Mouse (Mus musculus): ENCODE results near the gene Pole4. TPM values are rescaled to one million over a fixed set of nuclear protein-coding genes. Genes with fewer than 3 reads are reported as not detected.
"Not testable (repeated sequence)": the region's sequence is repeated elsewhere in the genome, so short reads cannot be mapped to it uniquely, and the experiment has no call there.

Pole4 gene
- polyA plus RNA-seq, 1 experiment from 2014 or later, result 57.4 TPM

DNA sequence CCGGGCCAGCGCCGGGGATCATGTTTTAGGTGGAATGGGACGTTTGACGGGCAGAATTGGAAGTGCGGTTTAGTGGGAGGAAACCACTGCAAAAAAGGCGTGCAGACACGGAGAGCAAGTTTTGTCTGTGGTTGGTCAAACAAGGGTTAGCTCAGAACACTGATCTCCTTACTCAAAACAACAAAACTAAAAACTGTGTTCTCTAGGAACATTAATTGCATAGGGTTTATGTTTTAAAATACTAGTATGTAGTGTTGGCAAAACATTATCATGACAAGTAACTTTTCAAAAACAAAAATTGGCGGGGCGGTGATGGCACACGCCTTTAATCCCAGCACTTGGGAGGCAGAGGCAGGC lies 52.0 kb downstream of the Pole4 start:
- peak overlapping the region; percentile 74 for H3K4me3 ChIP-seq (ENCODE audit: low read depth, low read length)
- WGBS, result 33% methylated on average over 11 of the region's 11 CpGs
- no peaks in the 10 kb centered on the region for H3K9me3 ChIP-seq (ENCODE audit: low read length)
- DNase-seq (ENCODE audit: low spot score) (no peak), ATAC-seq (no peak)
- no peaks in the 10 kb centered on the region; the same call in 1 of the 2 replicates for H3K36me3 ChIP-seq (ENCODE audit: insufficient read depth, low read length)
- peak overlapping the region; percentile 48 for H3K9ac ChIP-seq (replicated peaks; ENCODE audit: low read depth)
- H3K27me3 ChIP-seq (replicated peaks; ENCODE audit: insufficient read depth, low read length), result no peaks in the 10 kb centered on the region
- H3K4me1 ChIP-seq (ENCODE audit: insufficient read depth, low read depth, low read length), result no peaks in the 10 kb centered on the region
- peak overlapping the region; percentile 90 for H3K27ac ChIP-seq (ENCODE audit: low read length)
- no peak for TF ChIP-seq CTCF (IDR thresholded peaks at IDR 0.05)
- TF ChIP-seq EP300 (IDR thresholded peaks at IDR 0.05), result no peak
- peak overlapping the region; percentile 78 for H3K4me2 ChIP-seq (replicated peaks; ENCODE audit: low read depth, low read length)

DNA sequence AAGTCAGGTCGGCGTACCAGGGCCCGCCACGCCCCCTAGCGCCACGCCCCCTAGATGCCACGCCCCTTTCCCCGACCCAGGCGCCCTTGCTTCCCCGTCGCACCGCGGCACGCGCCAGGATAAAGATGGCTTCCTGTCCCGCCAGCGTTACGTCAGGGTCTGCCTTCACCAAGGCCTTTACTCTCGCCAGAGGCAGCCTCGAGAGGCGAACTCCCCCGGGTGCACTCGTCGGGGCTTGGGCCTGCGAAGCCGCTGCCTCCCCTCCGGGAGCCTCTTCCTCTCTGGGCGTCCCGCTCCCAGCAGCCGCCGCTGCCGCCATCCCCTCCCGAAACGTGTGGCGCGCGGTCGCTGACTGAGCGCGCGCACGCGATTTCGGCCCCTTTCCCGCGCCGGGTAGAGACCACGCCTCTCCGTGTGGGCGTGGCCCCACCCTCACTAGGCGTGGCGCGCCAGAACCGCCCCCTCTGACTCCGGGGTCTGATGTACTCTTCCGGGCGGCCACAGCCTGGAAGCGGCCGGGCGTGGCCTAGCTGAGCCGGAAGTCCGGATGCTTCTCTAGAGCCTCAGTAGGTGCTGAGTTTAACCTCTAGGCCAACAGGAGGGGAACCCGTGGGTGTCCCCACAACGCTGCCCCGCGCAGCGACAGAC lies 52.5 kb downstream of the Pole4 start:
- WGBS, result under 1% methylated on average over 62 of the region's 67 CpGs

GRCm38 (mm10) chr6:82649096-82649495 lies 56.1 kb downstream of the Pole4 start:
- Histone ChIP-seq H3K4me1 (ENCODE audit: insufficient read depth, low read depth, low read length) (no peaks in the 10 kb centered on the region), H3K9ac (replicated peaks; ENCODE audit: low read depth) (no peak overlapping the region), H3K4me3 (ENCODE audit: low read depth, low read length) (no peak overlapping the region), H3K27ac (ENCODE audit: low read length) (no peak overlapping the region), H3K36me3 (ENCODE audit: insufficient read depth, low read length) (peaks cover 5% of the 10 kb centered on the region; the same call in 1 of the 2 replicates), H3K9me3 (ENCODE audit: low read length) (no peaks in the 10 kb centered on the region), H3K27me3 (replicated peaks; ENCODE audit: insufficient read depth, low read length) (no peaks in the 10 kb centered on the region), H3K4me2 (replicated peaks; ENCODE audit: low read depth, low read length) (no peak overlapping the region)
- ATAC-seq (no peak), DNase-seq (ENCODE audit: low spot score) (peak; percentile 44)
- 64% methylated on average over 2 of the region's 2 CpGs for WGBS
- TF ChIP-seq CTCF (IDR thresholded peaks at IDR 0.05) (no peak; the same call in 1 of the 2 replicates), EP300 (IDR thresholded peaks at IDR 0.05) (no peak)

More for the DNA sequence above, 52.5 kb downstream of the Pole4 start:
- Histone ChIP-seq H3K36me3 (ENCODE audit: insufficient read depth, low read length) (peaks cover 4% of the 10 kb centered on the region; the same call in 1 of the 2 replicates), H3K4me1 (ENCODE audit: insufficient read depth, low read depth, low read length) (no peaks in the 10 kb centered on the region), H3K4me2 (replicated peaks; ENCODE audit: low read depth, low read length) (peak overlapping the region; percentile 78), H3K4me3 (ENCODE audit: low read depth, low read length) (peak overlapping the region; percentile 74), H3K9me3 (ENCODE audit: low read length) (no peaks in the 10 kb centered on the region), H3K9ac (replicated peaks; ENCODE audit: low read depth) (peak overlapping the region; percentile 48), H3K27ac (ENCODE audit: low read length) (peak overlapping the region; percentile 90), H3K27me3 (replicated peaks; ENCODE audit: insufficient read depth, low read length) (no peaks in the 10 kb centered on the region)
- DNase-seq (ENCODE audit: low spot score) (peak; percentile 98), ATAC-seq (peak; percentile 100)
- peak; percentile 34; the same call in 1 of the 2 replicates for TF ChIP-seq EP300 (IDR thresholded peaks at IDR 0.05)
- peak; percentile 10; the same call in 1 of the 2 replicates for TF ChIP-seq CTCF (IDR thresholded peaks at IDR 0.05)

DNA sequence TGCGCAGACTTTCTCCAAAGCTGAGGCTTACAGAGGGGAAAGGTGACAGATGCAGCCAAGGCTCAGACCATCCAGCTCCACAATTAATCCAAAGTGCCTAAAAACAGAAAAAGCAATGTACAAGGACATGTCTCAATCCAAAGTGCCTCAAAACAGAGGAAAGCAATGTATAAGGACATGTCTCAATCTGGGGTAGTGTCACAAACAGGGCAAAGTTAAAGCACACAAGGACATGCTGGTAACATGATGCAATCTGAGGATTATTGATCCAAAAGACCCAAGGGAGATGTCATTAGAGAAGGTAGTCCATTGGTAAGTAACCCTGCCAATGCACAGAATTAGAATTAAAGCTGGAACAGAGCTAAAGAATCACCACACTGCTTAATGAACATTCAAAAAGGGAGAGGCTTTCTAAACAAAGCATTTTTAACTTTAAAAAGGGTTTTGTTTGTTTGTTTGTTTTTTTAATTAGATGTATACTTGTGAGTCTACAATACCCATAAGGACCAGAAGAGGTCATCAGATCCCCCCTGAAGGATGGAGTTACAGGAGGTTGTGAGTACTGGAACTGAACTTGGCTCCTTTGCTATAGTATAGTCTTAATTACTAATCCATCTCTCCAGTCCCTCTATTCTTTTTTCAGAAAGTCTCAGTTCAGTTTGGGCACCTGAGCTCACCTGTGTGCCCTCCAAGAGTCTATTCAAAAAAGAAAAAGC lies 57.1 kb downstream of the Pole4 start:
- no peak for TF ChIP-seq EP300 (IDR thresholded peaks at IDR 0.05)
- TF ChIP-seq CTCF (IDR thresholded peaks at IDR 0.05), result peak; percentile 6; the same call in 1 of the 2 replicates
- WGBS, result 100% methylated on average over 1 of the region's 1 CpGs

GRCm38 (mm10) chr6:82647001-82647400 lies 58.2 kb downstream of the Pole4 start:
- DNase-seq (ENCODE audit: low spot score) (no peak), ATAC-seq (no peak)
- H3K36me3 ChIP-seq (ENCODE audit: insufficient read depth, low read length), result peaks cover 5% of the 10 kb centered on the region; the same call in 1 of the 2 replicates
- no peak overlapping the region for H3K4me2 ChIP-seq (replicated peaks; ENCODE audit: low read depth, low read length)
- TF ChIP-seq EP300 (IDR thresholded peaks at IDR 0.05) (no peak), CTCF (IDR thresholded peaks at IDR 0.05) (no peak)
- H3K9ac ChIP-seq (replicated peaks; ENCODE audit: low read depth), result no peak overlapping the region
- H3K27me3 ChIP-seq (replicated peaks; ENCODE audit: insufficient read depth, low read length), result no peaks in the 10 kb centered on the region
- WGBS, result 88% methylated on average over 1 of the region's 1 CpGs
- no peak overlapping the region for H3K27ac ChIP-seq (ENCODE audit: low read length)
- H3K4me3 ChIP-seq (ENCODE audit: low read depth, low read length), result no peak overlapping the region
- no peaks in the 10 kb centered on the region for H3K9me3 ChIP-seq (ENCODE audit: low read length)
- H3K4me1 ChIP-seq (ENCODE audit: insufficient read depth, low read depth, low read length), result no peaks in the 10 kb centered on the region

More for the DNA sequence above, 57.1 kb downstream of the Pole4 start:
- Histone ChIP-seq H3K4me3 (ENCODE audit: low read depth, low read length) (no peak overlapping the region), H3K4me1 (ENCODE audit: insufficient read depth, low read depth, low read length) (no peaks in the 10 kb centered on the region), H3K4me2 (replicated peaks; ENCODE audit: low read depth, low read length) (no peak overlapping the region), H3K9ac (replicated peaks; ENCODE audit: low read depth) (no peak overlapping the region), H3K27me3 (replicated peaks; ENCODE audit: insufficient read depth, low read length) (no peaks in the 10 kb centered on the region), H3K9me3 (ENCODE audit: low read length) (no peaks in the 10 kb centered on the region), H3K27ac (ENCODE audit: low read length) (no peak overlapping the region), H3K36me3 (ENCODE audit: insufficient read depth, low read length) (peaks cover 5% of the 10 kb centered on the region; the same call in 1 of the 2 replicates)
- peak; percentile 6 for DNase-seq (ENCODE audit: low spot score)
- no peak for ATAC-seq

GRCm38 (mm10) chr6:82640046-82640445 lies 65.1 kb downstream of the Pole4 start:
- no peaks in the 10 kb centered on the region for H3K27me3 ChIP-seq (replicated peaks; ENCODE audit: insufficient read depth, low read length)
- H3K36me3 ChIP-seq (ENCODE audit: insufficient read depth, low read length), result no peaks in the 10 kb centered on the region; the same call in 1 of the 2 replicates
- H3K9ac ChIP-seq (replicated peaks; ENCODE audit: low read depth), result no peak overlapping the region
- ATAC-seq (no peak), DNase-seq (ENCODE audit: low spot score) (no peak)
- no peak overlapping the region for H3K27ac ChIP-seq (ENCODE audit: low read length)
- TF ChIP-seq EP300 (IDR thresholded peaks at IDR 0.05) (no peak), CTCF (IDR thresholded peaks at IDR 0.05) (no peak)
- H3K4me2 ChIP-seq (replicated peaks; ENCODE audit: low read depth, low read length), result no peak overlapping the region
- no peaks in the 10 kb centered on the region for H3K4me1 ChIP-seq (ENCODE audit: insufficient read depth, low read depth, low read length)
- 74% methylated on average over 4 of the region's 4 CpGs for WGBS
- H3K9me3 ChIP-seq (ENCODE audit: low read length), result no peaks in the 10 kb centered on the region
- H3K4me3 ChIP-seq (ENCODE audit: low read depth, low read length), result no peak overlapping the region

DNA sequence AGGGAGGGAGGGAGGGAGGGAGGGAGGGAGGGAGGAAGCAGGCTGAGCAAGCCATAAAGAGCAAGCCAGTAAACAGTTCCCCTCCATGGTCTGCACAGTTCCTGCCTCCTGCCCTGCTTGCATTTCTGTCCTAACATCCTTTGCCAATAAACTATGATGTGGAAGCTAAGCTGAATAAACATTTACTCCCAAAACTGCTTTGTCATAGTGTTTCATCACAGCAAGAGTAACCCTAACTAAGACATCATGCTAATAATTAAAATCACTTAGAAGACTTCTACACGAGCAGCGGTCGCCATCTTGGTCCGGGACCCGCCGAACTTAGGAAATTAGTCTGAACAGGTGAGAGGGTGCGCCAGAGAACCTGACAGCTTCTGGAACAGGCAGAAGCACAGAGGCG lies 79.8 kb downstream of the Pole4 start:
- H3K36me3 ChIP-seq (ENCODE audit: insufficient read depth, low read length); H3K27me3 ChIP-seq (replicated peaks; ENCODE audit: insufficient read depth, low read length); H3K9ac ChIP-seq (replicated peaks; ENCODE audit: low read depth); H3K4me1 ChIP-seq (ENCODE audit: insufficient read depth, low read depth, low read length); H3K4me2 ChIP-seq (replicated peaks; ENCODE audit: low read depth, low read length); H3K4me3 ChIP-seq (ENCODE audit: low read depth, low read length); H3K9me3 ChIP-seq (ENCODE audit: low read length); DNase-seq (ENCODE audit: low spot score); ATAC-seq; H3K27ac ChIP-seq (ENCODE audit: low read length): not testable (repeated sequence)
- 98% methylated on average over 6 of the region's 8 CpGs for WGBS

Data from lung, postnatal 0 days (tissue).